Mouse (Mus musculus) frontal cortex, postnatal 25 days (tissue): ENCODE results near the gene Olfr846.

ENCODE experiments used
- DNase-seq, 2 experiments: peaks; one replicate each; pipeline ENCODE4 v3.0.0; 2022; ENCODE audit warnings: low spot score in 2 of 2

Gene Olfr846

DNA sequence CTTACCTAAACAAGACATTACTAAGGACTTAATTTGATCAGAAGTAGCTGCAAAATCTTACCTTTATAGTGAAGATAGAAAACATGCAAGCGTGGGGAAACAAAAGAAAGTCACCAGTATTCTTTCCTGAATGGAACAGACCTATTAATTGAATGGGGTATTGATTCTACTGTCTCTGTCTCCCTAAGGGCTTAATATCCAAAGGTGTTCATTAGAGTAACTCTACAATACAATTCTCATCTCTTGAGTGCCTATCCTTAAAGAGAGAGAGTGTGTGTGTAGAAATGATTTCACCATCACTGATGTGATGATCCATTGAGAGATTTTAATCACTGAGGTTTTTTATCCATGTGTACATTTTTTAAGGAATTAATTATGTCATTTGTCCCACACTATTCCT, at the start of gene Olfr846:
Olfr846 (minus strand) TSS at position 101 of the 400 bp plus-strand sequence.
- DNase-seq = no peak

DNA sequence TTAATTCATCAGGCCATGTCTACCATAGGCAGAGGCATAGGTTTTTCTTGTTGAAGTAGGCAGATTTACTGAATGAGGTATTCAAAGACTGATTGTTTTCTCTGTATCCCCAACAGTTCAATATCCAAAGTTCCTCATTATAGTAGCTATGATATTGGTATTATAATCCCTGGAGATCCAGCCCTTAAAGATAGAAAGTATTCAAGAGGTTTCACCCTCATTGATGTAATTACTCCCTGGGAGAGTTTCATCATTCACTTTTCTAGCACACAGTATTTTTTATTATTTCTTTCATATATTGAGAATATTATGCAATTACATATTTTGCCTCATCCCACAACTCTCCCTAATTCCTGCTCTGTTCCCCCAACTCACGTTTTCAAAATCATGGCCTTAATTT, 14.8 kb upstream of the Olfr846 start, which contains the start of gene Olfr847:
Olfr847 (minus strand) TSS at position 101 of the 400 bp plus-strand sequence.
- DNase-seq = no peak

DNA sequence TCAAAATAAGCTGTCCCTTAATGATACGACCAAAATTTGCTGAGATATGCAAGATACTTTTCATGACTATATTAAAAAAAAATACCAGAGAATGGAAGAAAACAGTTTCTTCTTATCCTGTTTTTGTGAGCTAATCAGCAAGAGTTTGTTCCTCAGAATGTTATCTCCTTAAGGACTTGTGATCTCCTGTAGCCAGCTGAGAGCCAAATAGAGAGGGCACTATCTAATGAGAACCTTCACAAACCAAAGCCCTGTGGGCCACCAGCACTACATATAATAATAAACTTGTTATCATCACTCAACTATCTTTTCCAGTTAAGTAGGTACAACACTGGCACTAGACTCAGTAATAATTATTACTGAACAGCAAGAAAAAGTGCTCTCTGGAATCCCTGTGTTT, 27.6 kb downstream of the Olfr846 start, which contains the start of gene Olfr845:
Olfr845 (plus strand) TSS at position 301 of the 400 bp plus-strand sequence.
- no peak for DNase-seq

DNA sequence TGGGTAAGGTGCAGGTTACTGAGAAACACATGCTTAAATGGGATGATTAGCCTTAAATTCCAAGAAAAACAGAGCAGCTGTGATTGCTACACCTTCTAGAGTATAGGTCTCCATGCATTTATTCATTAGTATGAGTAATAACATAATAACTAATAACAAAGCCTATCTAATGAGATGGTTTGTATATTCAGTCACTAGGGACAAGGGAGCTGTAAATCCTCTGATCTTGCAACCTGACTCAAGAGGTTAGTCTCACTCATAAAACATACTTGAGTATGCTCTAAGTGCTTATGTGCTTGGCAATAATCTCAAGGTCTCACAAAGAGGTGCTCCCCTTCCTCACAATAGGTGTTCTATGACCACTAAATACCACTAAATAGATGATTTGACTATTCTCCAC, 47.8 kb downstream of the Olfr846 start, which contains the start of gene Olfr844:
Olfr844 (plus strand) TSS at position 301 of the 400 bp plus-strand sequence.
- DNase-seq = no peak
